Mouse (Mus musculus) heart, adult 2 months (tissue): ENCODE data around the gene Vegfa.

ENCODE experiments used
- CTCF ChIP-seq: fragments of 200-600 bp; IDR thresholded peaks from 2 replicates; pipeline ENCODE4 v1.8.1; 2022; ENCODE audit warnings: antibody characterized with exemption, mild to moderate bottlenecking, moderate library complexity
- EP300 ChIP-seq: fragments of 200-500 bp; IDR thresholded peaks from 2 replicates; pipeline ENCODE4 v1.6.1; 2011; ENCODE audit warnings: low read depth, low read length, control low read depth; ENCODE audit not compliant: insufficient read depth

GRCm38 (mm10) chr17:46049567-46049966 lies 17.4 kb upstream of the Vegfa start:
- no peak for TF ChIP-seq EP300
- TF ChIP-seq CTCF: no peak
